Mouse (Mus musculus): ENCODE data around the gene Cdh22.

- TF ChIP-seq POLR2A (IDR thresholded peaks at IDR 0.05; ENCODE audit: low read depth, low read length) (no peak), CTCF (IDR thresholded peaks at IDR 0.05; ENCODE audit: extremely low read depth, insufficient read depth, insufficient read length, insufficient replicate concordance) (no peak)
Observed at GRCm38 (mm10) chr2:165263861-165264260, 29.2 kb upstream of the Cdh22 start.
